Mouse (Mus musculus) thymus, postnatal 36 days (tissue): ENCODE data around the gene Gfy.

ENCODE experiments used
- DNase-seq, 2 experiments: peaks; one replicate each; pipeline ENCODE4 v3.0.0; 2022; ENCODE audit warnings: mixed read lengths in 2 of 2

The Gfy gene

GRCm38 (mm10) chr7:45145460-45145859 lies 33.9 kb downstream of the Gfy start:
- no peak for DNase-seq

GRCm38 (mm10) chr7:45144368-45145174 lies 34.8 kb downstream of the Gfy start:
- no peak for DNase-seq

GRCm38 (mm10) chr7:45141914-45142313 lies 37.5 kb downstream of the Gfy start:
- DNase-seq = no peak

- DNase-seq = peak; percentile 39 to 69
These were observed 38.0 kb downstream of the Gfy start for GRCm38 (mm10) chr7:45141319-45141718.

- no peak for DNase-seq
These were observed 39.3 kb downstream of the Gfy start for GRCm38 (mm10) chr7:45139904-45140723.

GRCm38 (mm10) chr7:45138403-45138802 lies 41.0 kb downstream of the Gfy start:
- no peak for DNase-seq

GRCm38 (mm10) chr7:45137171-45138006 lies 42.0 kb downstream of the Gfy start:
- DNase-seq = peak; percentile 40 to 59

- DNase-seq = peak; percentile 91
These were observed 43.3 kb downstream of the Gfy start, which contains the start of the genes Gm45713 and Flt3l for GRCm38 (mm10) chr7:45135993-45136567. Gene Gm45713 (minus strand): TSS chr7:45136231. Gene Flt3l (minus strand): TSS chr7:45136432.

GRCm38 (mm10) chr7:45135370-45135769 lies 44.0 kb downstream of the Gfy start:
- DNase-seq = no peak

GRCm38 (mm10) chr7:45134544-45135026 lies 44.8 kb downstream of the Gfy start:
- DNase-seq = peak; percentile 40 to 64

GRCm38 (mm10) chr7:45133446-45134159 lies 45.8 kb downstream of the Gfy start:
- no peak for DNase-seq

GRCm38 (mm10) chr7:45131850-45132249 lies 47.5 kb downstream of the Gfy start:
- no peak for DNase-seq

- peak in 1 of 2 experiments; percentile 27 for DNase-seq
These were observed 49.4 kb downstream of the Gfy start for GRCm38 (mm10) chr7:45129776-45130512.

- no peak for DNase-seq
These were observed 50.1 kb downstream of the Gfy start for GRCm38 (mm10) chr7:45129318-45129717.

GRCm38 (mm10) chr7:45128624-45129246 lies 50.6 kb downstream of the Gfy start, which contains the start of gene Rpl13a:
Gene Rpl13a (minus strand): TSS chr7:45128761.
- peak; percentile 95 to 98 for DNase-seq

- no peak for DNase-seq
These were observed 51.6 kb downstream of the Gfy start for GRCm38 (mm10) chr7:45127700-45128224.

- DNase-seq = peak in 1 of 2 experiments; percentile 34
These were observed 52.3 kb downstream of the Gfy start for GRCm38 (mm10) chr7:45126844-45127699.
